Mouse (Mus musculus) stomach, embryonic 14.5 days (tissue): ENCODE data around the gene Galntl6. TPM values are rescaled to one million over a fixed set of nuclear protein-coding genes. Genes with fewer than 3 reads are reported as not detected.

Experiments used
- ATAC-seq: fragments of 200-750 bp; cut with Nextera tagmentation; 2 replicates; pipeline ENCODE4 v1.8.0; 2017; ENCODE audit warnings: low read depth, moderate TSS enrichment; ENCODE audit not compliant: insufficient number of reproducible peaks, insufficient read depth, low FRiP score
- H3K27ac ChIP-seq: fragments of 300-500 bp; sonication (generic); 2 replicates; pipeline ENCODE4 v1.5.1; 2014; ENCODE audit warnings: mild to moderate bottlenecking, low read length, moderate library complexity, mixed read lengths
- H3K27me3 ChIP-seq: fragments of 300-500 bp; sonication (generic); 2 replicates; pipeline ENCODE4 v1.6.1; 2014; ENCODE audit warnings: low read length, control low read depth, mixed read lengths; ENCODE audit not compliant: control insufficient read depth, insufficient read depth
- H3K36me3 ChIP-seq: fragments of 300-500 bp; sonication (generic); 2 replicates; pipeline ENCODE4 v1.6.1; 2014; ENCODE audit warnings: mild to moderate bottlenecking, control low read depth, low read length, moderate library complexity, mixed read lengths; ENCODE audit not compliant: control insufficient read depth, insufficient read depth
- H3K4me1 ChIP-seq: fragments of 300-500 bp; sonication (generic); 2 replicates; pipeline ENCODE4 v1.6.1; 2014; ENCODE audit warnings: low read length, control low read depth, mixed read lengths; ENCODE audit not compliant: control insufficient read depth, insufficient read depth
- H3K4me2 ChIP-seq: fragments of 300-500 bp; sonication (generic); replicated peaks from 2 replicates; pipeline ENCODE4 v1.6.1; 2014; ENCODE audit warnings: low read depth, low read length, control low read depth
- H3K4me3 ChIP-seq: fragments of 300-500 bp; sonication (generic); 2 replicates; pipeline ENCODE4 v1.5.1; 2014; ENCODE audit warnings: low read depth, low read length, control low read depth
- H3K9ac ChIP-seq: fragments of 300-500 bp; sonication (generic); replicated peaks from 2 replicates; pipeline ENCODE4 v1.6.1; 2014; ENCODE audit warnings: low read depth, mild to moderate bottlenecking, control low read depth, low read length, moderate library complexity, mixed read lengths
- H3K9me3 ChIP-seq: fragments of 300-500 bp; sonication (generic); 2 replicates; pipeline ENCODE4 v1.6.1; 2016; ENCODE audit warnings: low read depth, low read length, control low read depth; ENCODE audit not compliant: control insufficient read depth
- WGBS: fragments of 180-500 bp; shearing (Covaris S2); extraction: QIAGEN DNeasy Blood & Tissue Kit; methylation state at CpG from one replicate; pipeline ENCODE4 v1.1.7; 2014; 5-methylcytosine and 5-hydroxymethylcytosine counted together
- polyA plus RNA-seq: library from polyadenylated mRNA; unstranded; fragments of >200 nt; fragmentation: Nextera tagmentation; extraction: Ambion mirVana; gene quantifications from 2 replicates; pipeline ENCODE4 v1.2.1, GENCODE M21; 2014

The Galntl6 gene
- polyA plus RNA-seq, 1 experiment from 2014 or later = 1.6 TPM

GRCm38 (mm10) chr8:57927074-57927473, 985.4 kb downstream of the Galntl6 start:
- 36% methylated on average over 6 of the region's 6 CpGs for WGBS

GRCm38 (mm10) chr8:57923556-57923955, 988.9 kb downstream of the Galntl6 start:
- 67% methylated on average over 6 of the region's 6 CpGs for WGBS
- Histone ChIP-seq H3K27me3 (no peaks in the 10 kb centered on the region), H3K4me3 (no peak overlapping the region), H3K4me1 (no peaks in the 10 kb centered on the region), H3K4me2 (no peak overlapping the region), H3K9me3 (no peaks in the 10 kb centered on the region), H3K36me3 (no peaks in the 10 kb centered on the region), H3K9ac (no peak overlapping the region), H3K27ac (no peak overlapping the region)
- ATAC-seq = no peak

More at GRCm38 (mm10) chr8:57927074-57927473, 985.4 kb downstream of the Galntl6 start:
- Histone ChIP-seq H3K27ac (no peak overlapping the region), H3K9ac (no peak overlapping the region), H3K27me3 (no peaks in the 10 kb centered on the region), H3K4me1 (no peaks in the 10 kb centered on the region), H3K4me3 (no peak overlapping the region), H3K9me3 (no peaks in the 10 kb centered on the region), H3K36me3 (no peaks in the 10 kb centered on the region), H3K4me2 (no peak overlapping the region)
- no peak for ATAC-seq

GRCm38 (mm10) chr8:57923130-57923529, 989.3 kb downstream of the Galntl6 start:
- no peak for ATAC-seq
- Histone ChIP-seq H3K4me1 (no peaks in the 10 kb centered on the region), H3K4me3 (no peak overlapping the region), H3K4me2 (no peak overlapping the region), H3K27me3 (no peaks in the 10 kb centered on the region), H3K9me3 (no peaks in the 10 kb centered on the region), H3K9ac (no peak overlapping the region), H3K27ac (no peak overlapping the region), H3K36me3 (no peaks in the 10 kb centered on the region)
- WGBS = 61% methylated on average over 6 of the region's 6 CpGs

GRCm38 (mm10) chr8:57922214-57923070, 990.0 kb downstream of the Galntl6 start:
- WGBS = 79% methylated on average over 6 of the region's 6 CpGs
- Histone ChIP-seq H3K36me3 (no peaks in the 10 kb centered on the region), H3K4me1 (no peaks in the 10 kb centered on the region), H3K27ac (no peak overlapping the region), H3K4me3 (no peak overlapping the region), H3K4me2 (no peak overlapping the region), H3K9me3 (no peaks in the 10 kb centered on the region), H3K9ac (no peak overlapping the region), H3K27me3 (no peaks in the 10 kb centered on the region)
- no peak for ATAC-seq

- H3K36me3 ChIP-seq = no peaks in the 10 kb centered on the region
- no peak overlapping the region for H3K9ac ChIP-seq
- no peaks in the 10 kb centered on the region for H3K4me1 ChIP-seq
- H3K4me2 ChIP-seq = no peak overlapping the region
- H3K9me3 ChIP-seq = no peaks in the 10 kb centered on the region
- no peak overlapping the region for H3K4me3 ChIP-seq
- 64% methylated on average over 3 of the region's 3 CpGs for WGBS
- no peak overlapping the region for H3K27ac ChIP-seq
- ATAC-seq = no peak
- no peaks in the 10 kb centered on the region for H3K27me3 ChIP-seq
Observed at GRCm38 (mm10) chr8:57920326-57920903, 992.0 kb downstream of the Galntl6 start.

- Histone ChIP-seq H3K4me1 (no peaks in the 10 kb centered on the region), H3K4me3 (no peak overlapping the region), H3K27me3 (no peaks in the 10 kb centered on the region), H3K4me2 (no peak overlapping the region), H3K36me3 (no peaks in the 10 kb centered on the region), H3K9me3 (no peaks in the 10 kb centered on the region), H3K27ac (no peak overlapping the region), H3K9ac (no peak overlapping the region)
- 64% methylated on average over 9 of the region's 9 CpGs for WGBS
- ATAC-seq = peak; percentile 65; the same call in 1 of the 2 replicates
Observed at GRCm38 (mm10) chr8:57918720-57919640, 993.5 kb downstream of the Galntl6 start.

- 85% methylated on average over 5 of the region's 5 CpGs for WGBS
- ATAC-seq = no peak
- no peaks in the 10 kb centered on the region for H3K4me1 ChIP-seq
- no peak overlapping the region for H3K4me2 ChIP-seq
- H3K36me3 ChIP-seq = no peaks in the 10 kb centered on the region
- no peak overlapping the region for H3K27ac ChIP-seq
- H3K9ac ChIP-seq = no peak overlapping the region
- no peaks in the 10 kb centered on the region for H3K27me3 ChIP-seq
- H3K4me3 ChIP-seq = no peak overlapping the region
- H3K9me3 ChIP-seq = no peaks in the 10 kb centered on the region; the same call in 1 of the 2 replicates
Observed at GRCm38 (mm10) chr8:57893360-57893759, 1019.1 kb downstream of the Galntl6 start.

- H3K4me2 ChIP-seq = no peak overlapping the region
- 77% methylated on average over 5 of the region's 5 CpGs for WGBS
- H3K27ac ChIP-seq = no peak overlapping the region
- no peaks in the 10 kb centered on the region for H3K27me3 ChIP-seq
- H3K4me3 ChIP-seq = no peak overlapping the region
- no peaks in the 10 kb centered on the region; the same call in 1 of the 2 replicates for H3K9me3 ChIP-seq
- no peaks in the 10 kb centered on the region for H3K4me1 ChIP-seq
- H3K36me3 ChIP-seq = no peaks in the 10 kb centered on the region
- H3K9ac ChIP-seq = no peak overlapping the region
- no peak for ATAC-seq
Observed at GRCm38 (mm10) chr8:57892115-57892514, 1020.3 kb downstream of the Galntl6 start.
